Mouse (Mus musculus): ENCODE measurements around the gene Mau2.

GRCm38 (mm10) chr8:70042583-70043455, at the start of gene Mau2, which contains the start of gene Sugp1:
- TF ChIP-seq SIN3A (IDR thresholded peaks at IDR 0.05; ENCODE audit: low read length) (peak; percentile 40), NELFE (IDR thresholded peaks at IDR 0.05; ENCODE audit: low read depth, low read length) (peak; percentile 80), HCFC1 (IDR thresholded peaks at IDR 0.05; ENCODE audit: low read depth, low read length) (peak; percentile 92), RCOR1 (conservative IDR thresholded peaks at IDR 0.05; ENCODE audit: low read depth, low read length) (no peak), CHD2 (IDR thresholded peaks at IDR 0.05; ENCODE audit: low read length) (peak; percentile 100), POLR2A (IDR thresholded peaks at IDR 0.05; ENCODE audit: low read depth, low read length) (peak; percentile 92), E2F4 (IDR thresholded peaks at IDR 0.05; ENCODE audit: insufficient replicate concordance, low read depth, low read length) (no peak), ZMIZ1 (IDR thresholded peaks at IDR 0.05; ENCODE audit: low read depth, low read length) (0 out of 2 replicates have a peak, but pooled peaks have one; percentile 72), CTCF (conservative IDR thresholded peaks at IDR 0.05 in 1 of 2, IDR thresholded peaks at IDR 0.05 in 1 of 2; ENCODE audit: low read depth in 2 of 2, low read length in 2 of 2) (no peak)

All from CH12.LX (cell line).